Mouse (Mus musculus): ENCODE measurements around the gene Trpc3.
"Not testable (repeated sequence)": the region's sequence is repeated elsewhere in the genome, so short reads cannot be mapped to it uniquely, and the experiment has no call there.

Gene Trpc3

DNA sequence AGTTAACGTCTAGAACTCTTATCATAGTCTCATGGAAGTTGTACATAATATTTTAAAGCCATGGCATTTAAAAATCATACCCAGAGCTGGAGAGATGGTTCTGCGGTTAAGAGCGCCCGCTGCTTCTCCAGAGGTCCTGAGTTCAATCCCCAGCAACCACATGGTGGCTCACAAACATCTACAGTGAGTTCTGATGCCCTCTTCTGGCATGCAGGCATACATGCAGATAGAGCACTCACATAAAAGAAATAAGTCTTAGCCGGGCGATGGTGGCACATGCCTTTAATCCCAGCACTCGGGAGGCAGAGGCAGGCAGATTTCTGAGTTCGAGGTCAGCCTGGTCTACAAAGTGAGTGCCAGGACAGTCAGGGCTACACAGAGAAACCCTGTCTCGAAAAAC, 90.2 kb downstream of the Trpc3 start:
- DNase-seq (ENCODE audit: low spot score in 2 of 2) = not testable (repeated sequence)

- DNase-seq (ENCODE audit: low spot score in 2 of 2) = no peak
Measured at GRCm38 (mm10) chr3:36598811-36599210, 91.2 kb downstream of the Trpc3 start.

DNA sequence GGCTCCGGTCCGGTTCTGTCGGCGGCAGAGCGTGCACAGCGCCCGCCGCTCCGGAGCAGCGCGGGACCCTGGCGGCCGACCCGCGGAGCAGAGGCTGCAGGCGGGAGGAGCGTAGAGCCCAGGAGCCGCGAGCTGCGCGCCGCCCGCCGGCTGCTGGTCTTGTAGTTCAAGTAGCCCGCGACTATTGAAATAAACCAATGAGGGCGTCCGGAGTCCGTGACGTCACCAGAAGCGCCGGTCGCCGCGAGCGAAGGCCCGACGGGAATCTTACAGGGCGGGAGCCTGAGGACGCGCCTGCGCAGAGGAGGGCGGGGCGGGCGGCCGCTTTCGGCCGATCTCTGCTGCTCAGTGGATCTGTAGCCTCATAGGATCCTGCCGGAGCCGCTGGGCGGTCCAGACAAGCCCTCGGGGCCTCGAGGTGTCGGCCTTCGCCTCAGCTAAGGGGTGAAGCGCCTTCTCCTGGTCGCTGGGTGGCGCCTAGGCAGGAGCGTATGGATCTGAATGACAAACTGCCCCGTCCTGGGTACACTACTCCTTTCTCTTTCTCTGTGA, 118.1 kb downstream of the Trpc3 start, which contains the start of gene Ccna2:
Gene Ccna2, minus strand, starts transcription at position 324 of the 552 bp plus-strand sequence.
- DNase-seq (ENCODE audit: low spot score in 2 of 2) = peak; percentile 99

DNA sequence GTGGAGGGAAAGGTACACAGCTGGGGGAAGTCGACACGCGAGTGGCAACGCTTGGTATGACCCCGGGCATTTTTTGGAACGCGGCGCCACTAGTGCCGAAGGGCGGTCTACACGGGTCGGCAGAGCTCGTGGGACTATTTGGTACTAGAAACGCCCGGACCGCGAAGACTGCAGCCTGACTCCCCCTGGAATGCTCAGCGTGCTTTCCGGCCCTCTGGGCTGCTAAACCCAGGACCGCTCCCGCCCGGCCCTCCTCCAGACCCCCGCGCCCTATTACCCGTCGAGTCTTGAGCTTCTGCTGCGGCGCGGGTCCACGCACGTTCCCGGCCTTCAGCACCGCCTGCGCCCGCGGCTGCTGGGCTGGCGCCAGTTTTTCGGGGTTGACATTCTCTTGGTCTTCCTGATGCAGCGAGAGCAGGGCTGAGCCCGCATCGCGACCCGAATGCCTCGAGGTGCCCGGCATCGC, 118.6 kb downstream of the Trpc3 start:
- no peak for DNase-seq (ENCODE audit: low spot score in 2 of 2)
